Mouse (Mus musculus): ENCODE results near the gene Fam149b. TPM values are rescaled to one million over a fixed set of nuclear protein-coding genes. Genes with fewer than 3 reads are reported as not detected.

Fam149b gene
- polyA plus RNA-seq, 1 experiment: 38.4 TPM

DNA sequence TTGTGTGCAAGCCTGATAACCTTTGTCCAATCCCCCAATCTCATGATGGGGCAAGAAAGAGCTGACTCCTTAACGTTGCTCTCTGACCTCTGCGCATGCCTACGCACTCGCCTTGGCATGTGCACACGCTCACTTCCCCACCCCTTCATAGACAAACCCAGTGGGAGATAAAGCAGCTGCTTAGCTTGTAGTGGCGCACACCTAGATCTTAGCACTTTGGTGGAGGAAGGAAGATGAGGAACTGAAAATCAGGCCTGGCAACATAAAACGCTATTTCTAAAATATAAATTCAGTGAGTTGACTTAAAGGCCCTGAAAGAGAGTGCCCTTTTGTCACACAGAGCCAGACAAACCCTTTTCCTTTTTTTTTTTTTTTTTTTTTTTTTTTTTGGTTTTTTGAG, 22.8 kb downstream of the Fam149b start:
- TF ChIP-seq CTCF (conservative IDR thresholded peaks at IDR 0.05; ENCODE audit: insufficient read depth, insufficient read length, low read depth, low read length): no peak
- TF ChIP-seq POLR2A (IDR thresholded peaks at IDR 0.05; ENCODE audit: low read depth, low read length): no peak
- no peak for DNase-seq
- no peaks in the 10 kb centered on the region for H3K27me3 ChIP-seq (replicated peaks; ENCODE audit: control insufficient read depth, insufficient read depth, low read length)
- no peak overlapping the region for H3K4me3 ChIP-seq (ENCODE audit: insufficient read depth, low read depth, low read length)
- H3K27ac ChIP-seq (ENCODE audit: insufficient read depth, low read depth, low read length): no peak overlapping the region
- 87% methylated on average over 7 of the region's 7 CpGs for WGBS
- H3K4me1 ChIP-seq (ENCODE audit: control insufficient read depth, insufficient read depth, low read length): 0 out of 2 replicates have a peak, but pooled peaks cover 3% of the 10 kb centered on the region
- no peaks in the 10 kb centered on the region; the same call in 1 of the 2 replicates for H3K36me3 ChIP-seq (ENCODE audit: control insufficient read depth, insufficient read depth, low read length)

DNA sequence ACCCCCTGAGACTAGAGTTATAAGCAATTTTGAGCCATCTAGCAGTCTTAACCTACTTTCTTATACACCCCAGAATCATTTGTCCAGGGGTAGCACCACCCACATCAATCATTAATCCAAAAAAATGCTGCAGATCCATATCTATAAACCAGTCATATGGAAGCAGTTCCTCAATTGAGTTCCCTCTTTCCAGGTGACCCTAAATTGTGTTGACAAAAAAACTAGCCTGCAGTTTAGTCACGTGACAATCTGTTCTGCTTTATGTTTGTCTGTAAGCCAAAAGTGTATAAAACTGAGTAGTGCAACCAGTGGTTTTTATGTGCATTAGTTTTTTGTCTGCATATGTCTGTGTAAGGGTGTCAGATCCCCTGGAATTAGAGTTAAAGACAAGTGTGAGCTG, 23.9 kb downstream of the Fam149b start:
- WGBS: 73% methylated on average over 1 of the region's 1 CpGs
- no peak overlapping the region for H3K27ac ChIP-seq (ENCODE audit: insufficient read depth, low read depth, low read length)
- TF ChIP-seq CTCF (conservative IDR thresholded peaks at IDR 0.05; ENCODE audit: insufficient read depth, insufficient read length, low read depth, low read length) (no peak), POLR2A (IDR thresholded peaks at IDR 0.05; ENCODE audit: low read depth, low read length) (no peak)
- no peak for DNase-seq
- H3K4me1 ChIP-seq (ENCODE audit: control insufficient read depth, insufficient read depth, low read length): 0 out of 2 replicates have a peak, but pooled peaks cover 3% of the 10 kb centered on the region
- H3K4me3 ChIP-seq (ENCODE audit: insufficient read depth, low read depth, low read length): no peak overlapping the region
- no peaks in the 10 kb centered on the region; the same call in 1 of the 2 replicates for H3K36me3 ChIP-seq (ENCODE audit: control insufficient read depth, insufficient read depth, low read length)
- H3K27me3 ChIP-seq (replicated peaks; ENCODE audit: control insufficient read depth, insufficient read depth, low read length): no peaks in the 10 kb centered on the region

DNA sequence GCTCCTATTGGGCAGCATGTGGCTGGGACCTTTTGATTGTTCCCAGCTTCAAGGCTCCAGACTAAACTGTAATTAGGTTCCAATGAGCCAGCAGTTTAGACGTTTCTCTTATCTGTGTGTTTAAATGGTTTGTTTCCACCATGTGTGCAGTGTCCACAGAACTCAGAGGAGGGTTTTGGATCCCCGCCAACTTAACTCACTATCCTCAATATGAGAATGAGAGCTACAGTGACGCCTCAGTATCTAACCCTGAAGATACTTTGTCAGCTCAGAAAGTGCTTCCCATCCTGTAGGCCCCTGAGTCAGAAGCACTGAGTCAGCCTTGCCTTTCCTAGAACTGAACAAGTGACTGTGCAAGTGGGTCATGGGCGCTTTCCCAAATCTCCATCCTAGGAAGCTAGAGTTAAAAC, 29.2 kb downstream of the Fam149b start:
- H3K4me3 ChIP-seq (ENCODE audit: insufficient read depth, low read depth, low read length): no peak overlapping the region
- no peak for DNase-seq
- H3K27me3 ChIP-seq (replicated peaks; ENCODE audit: control insufficient read depth, insufficient read depth, low read length): no peaks in the 10 kb centered on the region
- WGBS: 70% methylated on average over 4 of the region's 4 CpGs
- H3K4me1 ChIP-seq (ENCODE audit: control insufficient read depth, insufficient read depth, low read length): no peaks in the 10 kb centered on the region
- H3K36me3 ChIP-seq (ENCODE audit: control insufficient read depth, insufficient read depth, low read length): no peaks in the 10 kb centered on the region; the same call in 1 of the 2 replicates
- TF ChIP-seq CTCF (conservative IDR thresholded peaks at IDR 0.05; ENCODE audit: insufficient read depth, insufficient read length, low read depth, low read length): no peak
- no peak for TF ChIP-seq POLR2A (IDR thresholded peaks at IDR 0.05; ENCODE audit: low read depth, low read length)
- H3K27ac ChIP-seq (ENCODE audit: insufficient read depth, low read depth, low read length): no peak overlapping the region

DNA sequence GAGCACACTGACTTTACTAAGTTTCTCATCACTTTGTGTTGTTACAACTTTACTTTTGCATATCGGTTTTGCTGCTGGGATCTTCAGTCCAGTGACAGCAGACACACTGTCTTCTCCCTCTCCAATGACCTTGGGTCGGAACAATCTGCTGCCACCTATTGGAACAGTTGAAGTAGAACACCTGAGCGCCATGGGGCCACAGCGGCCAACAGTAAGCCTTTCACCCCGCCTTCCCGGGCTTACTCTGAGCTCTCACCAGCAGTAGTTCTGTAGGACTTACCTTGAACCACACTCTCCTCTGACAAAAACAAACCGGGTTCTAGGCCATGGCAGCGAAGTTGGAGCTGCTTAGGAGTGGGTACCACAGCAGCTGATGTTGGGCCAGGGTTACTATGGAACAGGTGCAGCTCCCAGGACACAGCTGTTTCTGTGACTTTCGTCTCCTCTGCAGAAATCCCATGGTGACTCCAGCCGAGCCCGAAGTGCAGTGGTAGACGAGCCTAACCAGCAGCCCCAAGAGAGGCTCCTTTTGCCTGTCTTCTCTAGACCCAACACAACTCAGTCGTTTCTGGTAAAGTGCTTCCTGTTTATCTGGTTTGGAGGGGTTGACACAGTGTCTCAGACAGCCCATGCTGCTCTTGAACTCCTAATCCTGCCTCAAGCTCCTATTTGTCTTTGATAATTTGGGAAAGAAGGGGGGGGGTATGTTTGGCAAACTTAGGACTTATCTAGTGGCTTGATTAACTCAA, 30.5 kb downstream of the Fam149b start:
- DNase-seq: peak; percentile 78

DNA sequence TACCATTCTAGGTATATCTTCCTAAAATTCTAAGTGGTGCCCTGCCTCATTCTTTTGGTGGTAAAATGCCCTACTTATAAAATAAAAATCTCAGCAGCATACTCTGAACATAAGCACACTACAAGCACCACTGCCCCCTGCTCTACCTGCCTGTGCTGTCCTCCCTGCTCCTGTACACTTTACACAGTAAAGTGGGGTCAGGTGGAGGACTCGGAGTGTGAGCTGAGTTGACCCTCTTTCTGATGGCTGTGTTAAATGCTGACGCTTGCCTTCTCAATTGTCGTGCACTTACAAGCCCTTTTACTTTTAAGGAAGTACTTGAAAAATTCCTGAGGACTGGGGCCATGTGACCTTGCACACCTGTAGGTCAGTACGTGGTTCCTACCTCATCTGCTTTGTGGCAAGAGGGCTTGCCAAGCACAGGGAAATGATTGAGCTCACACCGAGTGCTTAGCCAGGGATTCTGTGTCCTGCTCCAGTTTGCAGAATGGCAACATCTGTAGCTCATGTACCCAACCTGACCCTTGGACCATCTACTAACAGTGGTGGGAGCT, 31.2 kb downstream of the Fam149b start:
- no peak for TF ChIP-seq POLR2A (IDR thresholded peaks at IDR 0.05; ENCODE audit: low read depth, low read length)
- TF ChIP-seq CTCF (conservative IDR thresholded peaks at IDR 0.05; ENCODE audit: insufficient read depth, insufficient read length, low read depth, low read length): no peak
- no peak for DNase-seq
- Histone ChIP-seq H3K27ac (ENCODE audit: insufficient read depth, low read depth, low read length) (peak overlapping the region; percentile 36; the same call in 1 of the 2 replicates), H3K27me3 (replicated peaks; ENCODE audit: control insufficient read depth, insufficient read depth, low read length) (no peaks in the 10 kb centered on the region), H3K4me1 (ENCODE audit: control insufficient read depth, insufficient read depth, low read length) (no peaks in the 10 kb centered on the region), H3K36me3 (ENCODE audit: control insufficient read depth, insufficient read depth, low read length) (no peaks in the 10 kb centered on the region; the same call in 1 of the 2 replicates), H3K4me3 (ENCODE audit: insufficient read depth, low read depth, low read length) (no peak overlapping the region)
- 62% methylated on average over 5 of the region's 5 CpGs for WGBS

More for the DNA sequence above, 30.5 kb downstream of the Fam149b start:
- Histone ChIP-seq H3K4me3 (ENCODE audit: insufficient read depth, low read depth, low read length) (no peak overlapping the region), H3K27ac (ENCODE audit: insufficient read depth, low read depth, low read length) (0 out of 2 replicates have a peak overlapping the region, but pooled peaks have one; percentile 8), H3K36me3 (ENCODE audit: control insufficient read depth, insufficient read depth, low read length) (no peaks in the 10 kb centered on the region; the same call in 1 of the 2 replicates), H3K27me3 (replicated peaks; ENCODE audit: control insufficient read depth, insufficient read depth, low read length) (no peaks in the 10 kb centered on the region), H3K4me1 (ENCODE audit: control insufficient read depth, insufficient read depth, low read length) (no peaks in the 10 kb centered on the region)
- no peak for TF ChIP-seq POLR2A (IDR thresholded peaks at IDR 0.05; ENCODE audit: low read depth, low read length)
- peak; percentile 82 for TF ChIP-seq CTCF (conservative IDR thresholded peaks at IDR 0.05; ENCODE audit: insufficient read depth, insufficient read length, low read depth, low read length)
- 34% methylated on average over 13 of the region's 13 CpGs for WGBS

DNA sequence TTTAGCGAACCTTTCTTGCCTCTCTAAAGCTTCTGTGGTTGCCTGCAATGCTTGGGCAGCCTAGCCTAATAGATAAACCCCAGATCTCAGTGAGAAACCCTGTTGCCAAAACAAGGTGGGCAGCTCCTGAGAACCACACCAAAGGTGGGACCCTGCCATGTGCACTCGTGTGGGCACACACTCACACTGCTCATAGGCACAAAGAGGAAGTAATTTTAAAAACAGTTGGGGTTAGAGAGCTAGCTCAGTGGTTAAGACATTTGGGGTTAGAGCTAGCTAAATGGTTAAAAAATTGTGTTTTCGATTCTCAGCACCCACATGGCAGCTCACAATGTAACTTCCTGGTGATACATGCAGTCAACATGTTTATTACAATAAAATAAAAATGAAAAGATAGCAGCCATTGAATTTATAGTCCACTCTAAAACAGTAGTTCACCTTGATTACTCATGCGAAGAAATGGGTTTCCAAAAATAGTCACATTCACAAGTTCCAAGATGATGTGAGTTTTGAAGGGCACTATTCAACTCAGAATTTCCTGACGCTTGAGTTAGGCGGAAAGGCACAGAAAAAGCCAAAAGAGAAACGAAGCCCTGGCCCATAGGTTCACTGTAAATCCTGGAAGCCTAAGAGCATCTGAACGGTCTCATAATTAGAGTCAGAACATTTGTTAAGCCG, 31.9 kb downstream of the Fam149b start:
- H3K27ac ChIP-seq (ENCODE audit: insufficient read depth, low read depth, low read length): peak overlapping the region; percentile 36; the same call in 1 of the 2 replicates
- DNase-seq: no peak
- no peaks in the 10 kb centered on the region for H3K27me3 ChIP-seq (replicated peaks; ENCODE audit: control insufficient read depth, insufficient read depth, low read length)
- no peak overlapping the region for H3K4me3 ChIP-seq (ENCODE audit: insufficient read depth, low read depth, low read length)
- TF ChIP-seq CTCF (conservative IDR thresholded peaks at IDR 0.05; ENCODE audit: insufficient read depth, insufficient read length, low read depth, low read length) (no peak), POLR2A (IDR thresholded peaks at IDR 0.05; ENCODE audit: low read depth, low read length) (no peak)
- no peaks in the 10 kb centered on the region for H3K4me1 ChIP-seq (ENCODE audit: control insufficient read depth, insufficient read depth, low read length)
- 64% methylated on average over 9 of the region's 9 CpGs for WGBS
- no peaks in the 10 kb centered on the region; the same call in 1 of the 2 replicates for H3K36me3 ChIP-seq (ENCODE audit: control insufficient read depth, insufficient read depth, low read length)
